Mouse (Mus musculus) gastrocnemius, postnatal 36 days (tissue): ENCODE data around the gene Akna. TPM values are rescaled to one million over a fixed set of nuclear protein-coding genes. Genes with fewer than 3 reads are reported as not detected.
A peak's percentile ranks its signal among the peaks of the same experiment; 100 is the strongest.

Experiments used
- DNase-seq, 2 experiments: peaks; one replicate each; pipeline ENCODE4 v3.0.0; 2022
- intact Hi-C: fragments of 180-260 bp; cut with DNase I; formaldehyde crosslinking; loops from one replicate; pipeline ENCODE4 v1.15.1; 2025
- total RNA-seq, 2 experiments: library from RNA; stranded (reverse); gene quantifications; 2 replicates each; pipeline ENCODE4 v1.2.3; 2021

Akna gene
- total RNA-seq, 2 experiments from 2014 or later: 1.4 to 1.5 TPM

DNA sequence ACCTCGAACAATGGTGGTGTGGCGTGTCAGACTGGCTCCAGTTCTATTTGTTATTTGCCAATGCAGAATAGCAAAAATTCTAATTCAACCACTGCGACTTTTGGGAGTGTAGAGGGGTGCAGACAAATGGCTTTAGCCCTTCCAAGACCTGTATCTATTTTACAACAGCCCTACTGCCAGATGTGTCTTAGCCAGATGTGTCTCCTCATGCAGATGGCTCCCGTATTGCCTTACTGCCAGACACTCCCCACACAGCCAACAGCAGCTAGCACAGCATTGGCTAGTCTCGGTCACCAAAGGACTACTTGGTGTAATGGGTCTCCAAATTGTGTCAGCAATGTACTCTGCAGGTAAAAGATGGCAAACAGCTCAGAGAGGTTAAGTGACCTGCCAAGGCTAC is 8.1 kb upstream of the Akna start:
- intact Hi-C loops: loop anchor here (10.0 kb wide), 2 partner anchors 274 to 634 kb away; partner anchors contain the start of gene Tnc
- DNase-seq: no peak

DNA sequence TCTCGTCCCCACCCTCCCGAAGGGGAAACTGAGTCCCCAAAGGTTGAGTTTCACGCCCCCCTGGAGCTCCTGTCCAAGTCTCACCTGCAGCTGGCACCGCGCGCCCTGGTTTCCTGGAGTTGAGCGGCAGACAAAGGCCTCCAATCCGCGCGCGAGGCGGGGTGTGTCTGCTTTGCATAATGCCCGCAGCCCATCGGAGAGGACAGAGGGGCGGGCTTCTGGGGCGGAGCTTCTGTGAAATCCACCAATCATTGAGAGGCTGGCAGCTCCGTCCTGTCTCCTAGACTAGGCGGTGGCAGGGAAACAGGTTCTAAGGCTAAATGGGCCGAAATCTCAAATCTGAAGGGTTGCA is 7.4 kb upstream of the Akna start:
- intact Hi-C loops: loop anchor here (10.0 kb wide), 2 partner anchors 274 to 634 kb away; partner anchors contain the start of gene Tnc
- DNase-seq: peak; percentile 87 to 93

DNA sequence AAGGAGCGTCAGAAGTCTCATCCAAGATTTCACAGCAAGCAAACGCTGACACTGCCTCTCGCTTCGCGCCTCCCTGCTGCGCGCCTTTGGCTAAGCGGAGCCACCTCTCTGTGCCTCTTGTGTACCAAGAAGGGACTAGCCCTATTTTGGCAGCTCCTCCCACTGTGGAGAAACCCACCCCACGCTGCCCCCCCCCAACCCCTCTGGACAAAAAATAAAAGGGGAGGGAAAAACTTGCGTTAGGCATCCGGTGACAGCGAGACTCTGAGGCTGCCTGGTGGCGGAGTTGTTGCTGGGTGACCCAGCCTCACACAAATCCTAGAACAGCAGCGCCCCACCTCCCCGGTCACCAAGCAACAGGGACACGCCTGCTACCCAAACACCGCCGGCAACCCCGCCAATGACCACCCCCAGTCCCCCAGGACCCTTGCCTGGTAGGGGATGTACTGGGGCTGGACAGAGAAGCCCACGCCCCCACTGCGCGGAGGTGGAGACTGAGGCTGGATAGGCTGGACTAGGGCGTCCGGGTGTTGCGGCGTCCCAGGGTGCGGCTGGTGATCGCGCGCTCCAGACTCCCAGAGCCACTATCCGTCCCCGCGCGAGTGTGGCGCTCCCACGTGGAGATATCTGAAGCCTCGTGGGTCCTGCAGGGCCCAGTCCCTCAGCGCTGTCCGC is 6.9 kb upstream of the Akna start:
- intact Hi-C loops: loop anchor here (10.0 kb wide), 2 partner anchors 275 to 635 kb away; partner anchors contain the start of gene Tnc
- DNase-seq: peak; percentile 68 to 77

DNA sequence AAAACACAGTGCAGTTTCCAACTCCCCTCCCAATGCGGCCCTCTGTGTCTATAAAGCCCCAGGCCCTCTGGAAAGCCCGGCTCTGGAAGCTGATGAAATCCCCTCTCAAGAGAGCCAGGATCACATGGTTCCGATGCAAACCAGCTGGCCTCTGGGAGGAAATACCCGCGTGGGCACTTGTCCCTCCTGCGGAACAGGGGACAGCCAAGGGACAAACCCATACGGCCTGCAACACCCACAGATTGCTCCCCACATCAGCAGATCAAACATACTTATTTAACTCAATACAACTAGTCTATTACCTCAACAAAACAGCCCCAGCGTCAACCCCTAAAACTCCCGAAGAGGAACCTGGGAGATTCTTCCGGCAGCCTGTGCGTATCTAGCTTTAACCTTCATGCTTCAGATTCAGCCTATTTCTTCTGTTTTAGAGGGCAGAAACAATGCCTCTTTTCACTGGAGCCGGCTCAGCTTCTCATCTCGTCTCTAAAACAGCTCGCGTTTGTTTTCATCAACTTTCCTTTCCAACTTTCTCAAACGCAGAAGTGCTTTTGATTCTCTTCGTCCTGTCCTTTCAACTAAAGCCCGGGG is 6.3 kb upstream of the Akna start:
- intact Hi-C loops: no loop called here
- no peak for DNase-seq

DNA sequence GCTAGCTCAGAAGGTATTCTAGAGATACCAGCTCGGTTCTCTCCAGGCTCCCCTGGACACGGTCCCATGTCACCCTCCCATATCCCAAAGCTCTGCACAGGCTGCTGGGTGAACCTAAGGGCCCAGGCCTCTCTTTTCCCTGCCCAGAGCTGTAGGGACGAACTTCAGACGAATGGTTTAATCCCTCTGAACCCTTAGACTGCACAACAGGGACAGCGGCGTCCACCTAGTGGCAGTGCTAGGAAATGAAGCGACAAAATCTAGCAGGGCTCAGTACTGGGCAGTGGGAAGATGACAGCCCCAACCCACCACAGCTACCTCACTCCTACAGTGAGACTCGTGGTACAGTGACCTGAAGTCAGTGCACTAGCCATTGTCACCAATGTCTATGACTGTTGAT is 5.5 kb upstream of the Akna start:
- intact Hi-C loops: loop anchor here (1.0 kb wide), 1 partner anchor 40 kb away; no protein-coding TSS in a partner anchor
- no peak for DNase-seq

DNA sequence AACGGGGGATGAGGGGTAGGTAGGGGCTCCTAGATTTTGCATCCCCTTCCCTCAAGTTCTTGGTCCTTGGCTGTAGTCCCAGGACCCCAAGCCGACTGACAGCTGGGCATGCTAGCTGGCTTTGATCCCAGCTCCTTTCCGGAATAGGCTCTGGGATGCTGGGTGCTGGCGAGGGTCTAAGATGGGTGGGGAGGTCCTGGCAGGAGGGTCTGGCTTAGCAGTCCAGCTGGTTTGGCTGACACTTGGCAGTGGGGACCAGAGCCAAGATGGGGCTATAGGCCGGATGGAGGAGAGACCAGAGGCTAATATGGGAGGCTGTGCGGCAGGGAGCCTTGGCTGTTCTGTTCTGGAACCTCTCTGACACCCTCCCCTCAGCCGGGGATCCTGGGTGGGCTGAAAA is 5.1 kb upstream of the Akna start:
- no peak for DNase-seq
- intact Hi-C loops: loop anchor here (1.0 kb wide), 1 partner anchor 40 kb away; no protein-coding TSS in a partner anchor

DNA sequence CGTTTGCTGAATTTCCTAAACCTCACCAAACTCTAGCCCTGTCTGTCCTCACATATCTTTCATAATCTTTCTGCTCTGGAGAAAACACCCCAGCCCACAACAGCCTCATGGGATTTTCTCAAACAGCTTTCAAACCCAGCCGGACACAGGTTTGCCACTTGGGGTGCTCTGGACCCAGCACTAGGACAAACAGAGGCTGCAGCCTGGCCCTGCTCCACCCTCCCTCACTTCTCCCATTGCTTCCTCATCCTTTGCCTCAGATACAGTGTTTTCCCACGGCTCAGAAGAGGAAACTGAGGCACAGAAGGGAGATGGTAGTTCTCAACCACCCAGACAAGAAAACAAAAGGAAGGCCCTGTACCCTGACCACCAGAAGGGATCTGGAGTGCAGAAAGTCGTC is 2.5 kb upstream of the Akna start:
- intact Hi-C loops: no loop called here
- no peak for DNase-seq

DNA sequence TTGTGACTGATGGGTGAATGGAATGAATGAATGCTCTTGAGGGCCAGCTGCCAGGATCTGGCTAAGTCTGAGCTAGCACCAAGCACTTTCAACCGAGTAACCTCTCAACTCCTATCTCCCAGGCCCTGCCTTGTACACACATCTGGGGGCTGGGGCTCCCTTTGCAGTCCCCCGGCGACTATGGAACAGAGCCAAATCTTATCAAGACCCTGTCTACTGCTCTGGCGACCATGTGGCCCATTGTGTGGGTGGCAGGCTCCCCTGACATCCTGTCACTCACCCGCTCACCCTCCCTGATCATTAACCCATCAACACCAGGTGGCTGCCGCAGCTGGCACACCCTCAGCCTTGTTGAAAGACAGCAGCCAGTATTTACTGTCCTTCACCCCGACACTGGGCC is 1.9 kb upstream of the Akna start:
- intact Hi-C loops: no loop called here
- DNase-seq: no peak

DNA sequence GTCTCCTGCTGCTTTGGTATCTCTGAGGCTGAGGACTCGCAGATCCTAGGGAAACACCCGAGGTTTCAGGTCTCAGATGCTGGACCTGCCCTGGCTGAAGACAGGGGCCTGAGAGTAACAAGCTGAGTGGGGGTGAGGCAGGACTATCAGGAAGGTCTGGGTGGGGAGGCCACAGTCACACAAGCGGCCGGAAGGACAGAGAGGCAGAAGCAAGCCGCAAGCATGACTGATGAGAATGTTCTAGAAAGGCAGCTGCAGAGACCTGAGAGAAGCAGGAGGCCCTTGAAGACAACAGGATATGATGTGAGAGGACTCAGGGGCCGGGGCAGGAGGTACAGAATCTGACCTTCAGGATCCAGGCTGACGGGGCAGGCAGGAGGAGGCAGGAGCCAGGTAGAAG is 1.1 kb upstream of the Akna start:
- intact Hi-C loops: no loop called here
- no peak for DNase-seq

DNA sequence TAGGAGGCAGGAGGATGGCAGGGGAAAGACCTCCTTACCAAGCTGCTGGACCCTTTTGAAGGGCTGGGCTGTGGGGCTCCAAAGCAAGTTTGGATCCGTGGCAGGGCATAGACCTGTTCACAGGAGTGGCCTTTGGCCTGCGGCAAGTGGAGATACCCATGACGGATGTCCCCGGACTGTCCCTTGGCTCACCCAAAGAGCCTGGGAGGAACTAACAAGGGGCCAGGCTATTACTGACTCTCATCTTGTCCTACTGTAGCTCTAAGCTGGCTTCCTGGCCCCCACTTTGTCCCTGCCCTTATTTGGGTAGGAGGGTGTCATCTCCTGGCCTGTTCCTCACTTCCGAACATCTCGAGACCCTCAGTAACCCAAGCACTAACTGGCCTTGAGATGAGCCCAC is 596 bp downstream of the Akna start:
- DNase-seq: no peak
- intact Hi-C loops: no loop called here

DNA sequence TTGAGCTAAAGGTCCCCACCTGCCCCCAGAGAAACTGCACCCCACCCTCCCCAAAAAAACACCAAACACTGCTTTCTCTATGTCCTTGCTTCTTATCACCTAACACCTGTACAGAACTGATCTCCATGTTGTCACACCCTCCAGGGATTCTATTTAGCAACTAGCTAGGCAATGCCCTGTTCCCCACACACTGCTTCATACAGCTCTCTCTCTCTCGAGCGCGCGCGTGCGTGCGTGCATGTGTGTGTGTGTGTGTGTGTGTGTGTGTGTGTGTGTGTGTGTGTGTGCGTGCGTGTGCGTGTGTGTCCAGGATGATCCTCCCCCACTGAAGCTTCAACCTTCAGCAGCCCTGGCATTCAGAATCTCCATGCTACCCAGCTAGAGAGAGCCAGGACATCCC is 1.1 kb downstream of the Akna start:
- no peak for DNase-seq
- intact Hi-C loops: no loop called here

DNA sequence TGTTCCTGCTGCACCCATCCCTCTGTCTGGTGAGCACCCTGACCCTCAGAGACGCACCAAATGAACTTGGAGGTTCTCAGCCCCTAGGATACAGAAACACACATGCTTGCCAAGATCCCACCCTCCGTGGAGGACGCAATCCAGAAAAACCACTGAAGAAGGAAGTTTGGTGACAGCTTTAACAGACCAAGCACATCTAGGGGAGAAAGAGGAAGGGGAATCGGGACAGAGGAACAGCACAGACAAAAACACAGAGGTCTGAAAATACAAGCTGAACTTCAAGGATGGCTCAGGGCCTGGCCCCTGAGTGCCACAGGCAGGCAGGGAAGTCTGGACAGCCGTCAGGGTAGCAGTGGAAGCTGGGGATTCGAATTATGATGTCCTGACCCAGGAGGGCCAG is 1.5 kb downstream of the Akna start:
- intact Hi-C loops: no loop called here
- DNase-seq: no peak

DNA sequence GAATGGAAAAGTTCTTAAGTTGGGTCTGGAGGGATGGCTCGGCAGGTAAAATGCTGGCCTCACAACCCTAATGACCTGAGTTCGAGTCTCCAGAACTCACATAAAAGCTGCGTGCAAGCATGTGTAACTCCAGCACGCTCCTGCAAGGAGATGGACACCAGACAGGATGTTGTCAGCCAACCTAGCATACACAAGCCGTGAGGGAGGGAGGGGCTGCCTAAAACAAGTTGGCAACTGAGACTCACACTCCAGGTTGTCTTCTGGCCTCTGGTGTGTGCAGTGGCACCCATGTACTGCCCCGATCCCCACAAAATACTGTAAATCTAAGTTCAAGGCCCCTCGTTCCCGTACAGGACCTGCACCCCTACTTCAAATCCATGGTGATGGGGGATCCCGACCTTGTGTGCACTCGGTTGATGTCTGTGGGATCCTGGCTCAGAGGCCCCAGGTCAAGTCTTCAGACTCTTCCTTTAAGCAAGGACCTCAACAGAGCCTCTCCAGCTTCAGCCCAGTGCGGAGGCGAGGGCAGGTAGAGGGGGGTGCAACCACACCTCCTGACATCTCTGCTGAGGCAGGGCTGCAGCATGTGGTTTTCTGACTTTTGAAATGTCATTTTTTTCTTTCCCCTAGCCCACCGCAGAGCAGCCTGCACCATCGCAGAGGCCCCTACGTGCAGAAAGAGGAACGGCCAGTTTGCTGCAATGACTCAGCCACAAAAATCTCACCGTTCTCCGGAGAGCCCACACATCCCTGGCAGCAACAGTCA is 2.4 kb downstream of the Akna start:
- intact Hi-C loops: no loop called here
- DNase-seq: no peak

DNA sequence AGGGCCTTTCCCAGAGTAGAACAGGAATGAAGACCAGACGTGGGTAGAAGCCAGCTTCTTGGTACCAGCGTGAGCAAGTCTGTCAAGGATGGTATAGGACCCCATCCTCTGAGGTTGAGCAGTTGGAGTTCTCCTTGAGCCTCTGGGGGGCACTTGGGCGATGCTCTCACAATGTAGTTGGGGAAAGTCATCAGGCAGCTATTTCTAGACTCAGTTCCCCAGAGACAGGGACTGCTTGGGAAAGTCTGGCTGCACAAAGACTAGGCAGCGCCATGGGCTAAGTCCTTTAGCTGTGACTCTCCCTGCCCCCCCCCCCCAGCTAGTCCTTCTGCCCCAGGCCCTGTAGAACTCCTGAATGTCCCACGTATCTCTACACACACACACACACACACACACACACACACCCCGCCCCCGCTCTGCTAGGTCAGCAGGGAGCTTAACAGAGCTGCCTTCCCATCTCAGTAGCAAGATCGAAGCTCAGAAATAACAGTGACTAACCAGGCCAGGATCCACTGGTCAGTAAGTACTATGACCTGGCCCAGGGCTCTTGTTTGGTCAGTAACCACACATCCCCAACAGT is 3.4 kb downstream of the Akna start:
- DNase-seq: no peak
- intact Hi-C loops: no loop called here

DNA sequence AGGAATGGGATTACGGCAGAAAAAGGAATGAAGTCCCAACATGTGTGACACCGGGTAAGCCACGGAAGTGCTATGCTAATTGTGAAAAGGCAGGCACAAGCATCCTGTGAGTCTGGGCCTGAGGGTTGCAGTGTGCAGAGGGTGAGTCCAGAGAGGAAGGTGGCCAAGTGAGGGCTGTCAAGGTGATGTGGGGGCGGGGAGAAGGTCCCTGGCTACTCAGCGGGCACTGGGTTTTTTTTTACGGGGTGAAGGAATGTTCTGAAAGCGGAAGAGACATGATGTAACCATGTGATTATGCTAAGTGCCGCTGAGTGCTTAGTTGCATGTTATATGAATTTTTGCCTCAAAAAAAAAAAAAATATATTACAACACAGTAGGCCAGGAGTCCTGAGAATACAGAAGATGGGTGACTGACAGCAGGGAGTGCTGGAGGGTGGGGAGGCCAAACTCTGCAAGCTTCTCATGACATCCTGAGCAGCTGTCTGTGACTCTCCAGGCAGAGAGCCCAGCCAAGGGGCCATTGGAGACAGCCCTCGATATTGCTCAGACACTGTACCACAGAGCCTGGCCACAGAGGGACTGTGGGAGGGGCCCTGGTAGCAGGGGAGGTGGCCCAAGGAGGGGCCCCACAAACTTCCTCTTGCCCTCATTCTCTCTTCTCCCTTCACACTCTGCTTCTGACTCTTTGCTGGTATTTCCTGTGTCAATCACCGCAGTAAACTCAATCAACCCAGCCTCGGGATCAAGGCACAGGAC is 4.1 kb downstream of the Akna start:
- intact Hi-C loops: no loop called here
- DNase-seq: peak; percentile 45 to 46

DNA sequence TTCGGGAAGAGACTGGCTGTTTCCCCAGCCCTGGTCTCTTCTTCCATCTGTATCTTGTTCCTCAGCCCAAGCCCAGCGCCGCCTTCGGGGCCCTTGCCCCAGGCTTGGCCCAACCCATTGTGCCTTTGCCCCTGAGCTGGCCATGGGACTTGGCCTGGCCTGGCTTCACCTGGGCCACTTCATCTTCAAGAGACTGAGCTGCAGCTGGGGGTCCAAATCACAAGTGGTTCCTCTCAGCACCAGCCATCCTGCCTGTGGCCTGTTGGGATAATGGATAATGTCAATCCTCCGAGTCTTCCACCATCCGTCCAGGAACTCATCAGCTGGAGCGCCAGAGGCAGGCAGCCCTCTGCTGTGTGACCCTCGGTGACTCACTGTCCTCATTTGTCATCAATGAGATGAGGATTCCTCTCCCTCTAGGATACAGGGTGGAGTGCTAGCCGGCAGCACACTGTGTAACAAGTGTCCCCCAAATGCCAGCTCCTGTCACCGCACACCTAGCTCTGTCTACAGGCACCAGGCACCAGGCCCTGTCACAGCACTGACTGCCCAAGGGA is 5.1 kb downstream of the Akna start:
- no peak for DNase-seq
- intact Hi-C loops: no loop called here

DNA sequence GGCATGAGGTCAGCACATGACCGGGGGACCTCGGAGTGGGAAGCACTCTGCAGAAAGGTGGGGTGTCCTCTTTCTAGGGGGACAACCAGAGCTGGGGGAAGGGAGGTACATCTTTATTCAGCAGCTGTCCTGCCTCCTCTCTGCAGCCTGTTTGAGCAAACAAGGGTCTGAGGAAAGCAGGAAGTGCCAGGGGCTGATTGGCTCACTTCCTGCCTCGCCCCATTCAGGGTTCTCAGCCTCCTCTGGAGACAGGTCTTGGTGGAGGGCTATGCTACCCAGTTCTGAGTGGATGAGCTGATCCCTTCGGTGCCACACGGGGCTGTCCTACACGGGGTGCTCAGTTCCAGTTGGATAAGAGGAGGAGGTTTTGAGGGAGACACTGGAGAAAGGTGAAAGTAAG is 11.8 kb downstream of the Akna start:
- DNase-seq: no peak
- intact Hi-C loops: no loop called here

DNA sequence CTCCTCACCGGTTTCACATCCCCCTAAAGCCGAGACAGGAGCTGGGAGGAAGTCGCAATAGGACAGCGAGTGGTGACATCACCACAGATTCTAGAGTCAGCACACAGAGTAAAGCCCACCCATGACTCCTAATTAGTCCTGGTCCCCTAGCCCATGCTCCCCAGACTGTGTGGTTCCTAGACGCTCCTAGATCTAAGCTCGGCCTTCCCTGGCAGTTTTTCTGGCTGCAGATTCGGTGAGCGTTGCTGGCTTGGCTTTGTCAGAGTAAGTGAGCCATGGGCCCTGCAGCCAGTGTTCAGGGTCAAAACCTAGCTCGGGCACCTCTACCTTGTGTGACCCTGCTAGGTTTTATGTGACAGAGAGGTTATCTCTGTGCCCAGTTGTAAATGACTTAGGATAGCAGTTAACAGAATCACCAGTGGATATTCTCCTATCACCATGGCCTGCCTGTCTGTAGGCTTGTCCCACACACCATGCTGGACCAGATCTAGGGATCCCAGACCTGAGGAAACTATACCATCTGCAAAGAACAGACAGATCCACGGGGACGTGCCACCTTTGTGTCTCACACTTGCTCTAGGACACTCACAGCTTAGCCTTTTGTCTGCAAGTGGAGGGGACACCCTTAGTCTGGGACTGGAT is 13.1 kb downstream of the Akna start:
- no peak for DNase-seq
- intact Hi-C loops: no loop called here

DNA sequence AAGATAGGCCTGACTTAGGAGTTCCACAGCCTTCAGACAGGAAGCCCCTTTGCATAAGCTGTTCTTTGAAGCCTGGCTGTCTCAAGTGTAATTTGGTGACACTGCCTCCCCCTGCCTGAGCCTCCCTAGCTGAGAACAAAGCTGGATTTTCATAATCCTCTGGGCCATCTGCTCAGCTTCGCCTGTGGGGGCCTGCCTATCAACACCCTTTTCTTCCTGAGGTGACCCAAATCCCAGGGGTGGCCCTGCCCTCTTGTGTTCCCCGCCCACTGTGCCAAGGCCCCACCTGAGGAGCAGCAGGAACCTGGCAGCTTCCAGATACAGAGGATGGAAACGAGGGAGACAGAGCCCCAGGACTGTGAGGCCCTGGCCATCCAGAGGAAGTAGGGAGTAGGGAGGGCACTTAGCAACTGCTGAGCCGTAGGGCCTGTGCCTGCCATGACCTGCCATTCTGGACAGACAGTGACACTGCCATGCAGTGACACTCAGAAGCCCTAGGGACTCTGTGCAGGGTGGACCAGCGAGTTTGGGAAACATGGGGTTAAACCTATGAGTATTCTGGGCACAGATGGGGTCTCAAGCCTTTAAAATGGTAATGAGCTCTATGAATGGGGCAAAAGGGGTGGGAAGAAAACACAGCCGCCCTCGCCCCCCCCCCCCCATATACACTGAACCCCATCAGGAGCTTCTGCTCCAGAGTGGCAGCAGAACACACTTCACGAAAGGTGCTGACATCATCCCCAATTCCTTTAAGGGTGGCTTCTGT is 13.8 kb downstream of the Akna start:
- intact Hi-C loops: no loop called here

More for the DNA sequence above, 13.8 kb downstream of the Akna start:
- DNase-seq: no peak
